Mouse (Mus musculus) retina, adult 2 months (tissue): ENCODE results near the gene Ulk3.
A peak's percentile ranks its signal among the peaks of the same experiment; 100 is the strongest.

ENCODE experiments used
- DNase-seq: peaks from one replicate; pipeline ENCODE4 v3.0.0-alpha.2; 2012; ENCODE audit warnings: low read depth, low spot score

The Ulk3 gene

DNA sequence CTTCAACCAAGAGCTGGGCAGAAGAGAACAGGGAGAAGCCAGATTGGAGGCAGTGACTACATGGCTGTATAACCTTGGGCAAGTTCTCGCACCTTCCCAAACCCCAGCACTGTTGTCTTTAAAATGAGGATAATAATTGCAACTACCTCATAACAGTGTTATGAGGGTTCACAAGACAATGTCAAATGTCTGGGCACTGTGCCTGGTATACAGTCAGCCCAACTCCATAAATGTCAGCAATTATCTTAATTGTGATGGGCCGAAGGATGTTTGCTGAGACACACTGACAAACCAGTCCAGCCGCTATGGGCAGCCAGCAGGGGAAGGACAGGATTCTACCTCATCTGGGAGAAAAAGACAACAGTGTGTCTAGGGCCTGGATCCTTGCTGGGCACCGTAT is 25.5 kb downstream of the Ulk3 start:
- no peak for DNase-seq

GRCm38 (mm10) chr9:57617556-57618169 is 28.4 kb downstream of the Ulk3 start:
- DNase-seq: no peak

DNA sequence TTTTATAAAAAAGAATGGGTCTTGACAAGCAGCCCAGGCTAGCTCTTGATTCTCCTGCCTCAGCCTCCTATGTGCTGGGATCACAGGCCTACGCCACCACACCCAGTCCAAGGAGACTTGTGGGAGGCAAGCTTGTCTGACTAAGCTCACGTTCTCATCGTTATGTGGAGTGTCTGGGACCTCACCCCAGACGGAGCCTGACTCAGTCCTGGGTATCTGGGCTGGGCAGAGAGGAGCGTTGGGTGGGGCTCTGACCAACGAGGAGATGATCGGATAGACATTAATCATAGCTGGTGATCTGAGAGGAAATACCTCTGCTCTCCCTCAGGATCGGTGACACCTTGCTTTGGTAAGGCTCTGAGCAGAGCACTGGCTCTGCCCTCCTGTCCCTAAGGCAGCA is 29.6 kb downstream of the Ulk3 start:
- DNase-seq: no peak

DNA sequence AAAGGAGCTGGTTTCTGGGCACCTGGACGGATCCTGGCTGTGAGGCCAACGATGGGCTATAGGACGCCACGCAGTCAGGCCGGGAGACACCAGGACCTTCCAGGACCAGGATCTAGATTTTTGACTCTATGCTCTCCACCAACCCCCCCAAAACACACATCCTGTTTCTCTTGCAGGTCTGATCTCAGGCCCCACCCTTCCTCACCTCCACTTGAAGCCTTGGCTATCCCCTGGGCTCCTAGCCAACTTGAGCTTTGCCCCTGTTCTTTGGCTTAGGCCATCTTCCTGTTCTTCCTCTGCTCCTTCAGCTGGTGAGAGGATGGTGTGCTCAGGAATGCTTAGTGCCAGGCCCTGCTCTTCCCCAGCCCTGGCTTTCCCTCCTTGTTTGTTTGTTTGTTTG is 31.4 kb downstream of the Ulk3 start, which contains the start of gene Lman1l:
TSS of gene Lman1l (minus strand) at position 101 of the 400 bp plus-strand sequence.
- no peak for DNase-seq

DNA sequence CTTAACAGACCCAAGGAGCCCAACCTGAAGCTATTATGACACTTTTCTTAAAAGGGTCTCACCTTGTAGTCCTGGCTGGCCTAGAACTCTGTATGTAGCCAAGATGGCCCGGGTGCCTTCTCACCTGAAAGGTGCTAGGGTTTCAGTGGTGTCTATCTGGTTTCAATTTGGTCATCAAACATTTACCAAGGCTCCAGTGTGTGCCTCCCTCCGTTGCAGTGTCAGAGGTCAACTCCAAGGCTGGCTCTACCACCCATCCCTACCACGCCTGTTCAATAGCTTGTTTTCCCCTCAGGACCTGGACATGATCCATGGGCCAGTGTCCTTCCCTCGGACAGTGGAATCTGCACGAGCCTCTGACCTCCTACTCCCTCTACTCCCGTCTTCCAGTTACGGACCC is 35.0 kb downstream of the Ulk3 start:
- no peak for DNase-seq

- DNase-seq: no peak
These were observed 36.6 kb downstream of the Ulk3 start for GRCm38 (mm10) chr9:57625674-57626500.

DNA sequence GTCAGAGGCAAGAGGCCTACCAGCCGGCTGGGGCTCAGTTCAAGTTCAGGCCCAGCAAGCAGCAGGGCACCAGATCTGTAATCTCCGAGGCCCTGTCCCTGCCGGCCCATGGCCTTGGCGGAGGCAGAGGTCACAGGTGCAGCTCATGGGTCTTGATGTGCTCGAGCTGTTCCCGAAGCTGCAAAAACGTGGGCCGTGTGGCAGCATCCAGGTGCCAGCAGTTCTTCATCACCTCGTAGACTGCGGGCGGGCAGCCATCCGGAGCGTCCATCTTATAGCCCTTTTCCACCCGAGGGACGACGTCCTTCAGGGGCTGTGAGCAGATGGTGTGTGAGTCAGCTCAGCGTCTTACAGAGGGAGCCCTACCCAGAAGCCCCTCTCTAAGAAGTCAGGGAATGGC is 37.9 kb downstream of the Ulk3 start:
- no peak for DNase-seq

GRCm38 (mm10) chr9:57627892-57628291 is 38.6 kb downstream of the Ulk3 start:
- DNase-seq: no peak

- DNase-seq: no peak
These were observed 39.5 kb downstream of the Ulk3 start for GRCm38 (mm10) chr9:57628717-57629116.

DNA sequence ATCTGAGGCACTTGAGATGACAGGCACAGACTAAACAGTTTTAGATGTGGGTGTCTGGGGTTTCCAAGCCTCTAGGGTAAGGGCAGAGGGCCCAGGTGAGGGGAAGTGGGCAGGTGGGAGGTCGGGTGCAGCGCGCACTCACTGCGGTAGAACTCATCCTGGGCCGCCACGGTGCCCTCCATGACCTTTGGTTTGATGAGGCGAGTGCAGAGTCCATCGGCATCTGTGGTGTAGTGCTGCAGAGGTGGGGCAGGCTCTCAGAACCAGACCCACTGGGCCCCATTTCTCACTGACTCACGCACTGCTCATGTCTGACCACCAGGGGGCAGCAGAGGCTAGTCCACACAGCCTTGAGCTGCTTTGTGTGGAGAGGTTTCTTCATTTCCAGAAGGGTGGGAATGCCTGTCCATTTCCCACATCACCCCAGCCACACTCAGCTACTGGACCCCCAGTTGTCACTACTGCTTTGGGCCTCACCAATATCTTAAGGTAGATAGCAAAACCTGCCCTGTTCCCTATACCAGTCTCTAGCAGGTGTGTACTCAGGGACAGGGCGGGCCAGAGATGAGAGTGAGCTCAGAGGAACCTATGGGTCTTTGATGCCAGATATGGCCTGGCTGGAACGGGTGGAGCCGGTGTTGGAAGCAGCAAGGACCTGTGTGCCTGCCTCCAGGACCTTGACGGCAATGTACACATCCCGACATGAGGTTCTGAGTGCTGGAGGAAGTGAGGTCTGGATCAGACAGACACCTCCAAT is 40.0 kb downstream of the Ulk3 start:
- DNase-seq: peak; percentile 60

DNA sequence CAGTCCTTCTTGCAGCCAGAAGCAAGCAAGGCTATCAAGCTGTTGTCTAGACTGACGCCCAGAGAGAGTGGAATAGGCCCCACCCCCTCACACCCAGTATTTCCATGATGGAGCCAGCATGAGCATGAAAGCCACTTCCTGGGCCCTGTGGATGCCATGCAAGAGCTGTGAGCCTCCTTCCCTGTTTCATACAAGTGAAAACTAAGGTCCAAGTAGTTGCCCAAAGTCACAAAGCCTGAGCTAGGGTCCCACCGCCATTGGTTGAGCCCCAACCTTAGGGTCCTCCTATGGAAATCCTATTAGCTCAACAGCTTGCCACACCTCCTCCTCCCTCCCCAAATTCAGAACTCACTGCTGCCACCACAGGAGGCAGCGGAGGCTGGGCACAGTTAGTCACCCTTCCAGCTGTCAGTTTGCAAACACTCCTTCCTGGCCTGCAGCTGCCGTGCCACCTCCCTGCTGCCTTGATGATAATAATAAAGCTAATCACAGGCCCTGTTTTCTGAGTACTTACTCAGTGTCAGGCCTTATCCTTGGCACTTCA is 44.3 kb downstream of the Ulk3 start:
- DNase-seq: no peak

DNA sequence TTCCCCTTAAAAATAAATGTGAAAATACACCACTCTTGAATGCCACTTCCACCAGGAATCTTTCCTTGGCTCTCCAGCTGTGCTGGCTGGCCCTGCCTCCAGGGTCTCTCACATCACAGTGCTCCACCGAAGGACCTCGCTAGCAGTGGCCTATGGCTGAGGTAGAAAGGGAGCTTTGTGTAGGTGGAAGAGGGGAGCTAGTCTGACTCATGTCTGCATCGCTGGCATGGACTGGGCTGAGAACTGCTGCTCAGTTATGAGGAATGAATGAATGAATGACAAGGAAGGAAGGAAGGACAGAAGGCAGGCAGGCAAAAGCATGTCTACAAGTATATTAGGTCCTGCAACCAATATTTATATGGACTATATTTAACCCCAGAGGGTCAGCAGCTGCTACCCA is 48.0 kb downstream of the Ulk3 start:
- no peak for DNase-seq

DNA sequence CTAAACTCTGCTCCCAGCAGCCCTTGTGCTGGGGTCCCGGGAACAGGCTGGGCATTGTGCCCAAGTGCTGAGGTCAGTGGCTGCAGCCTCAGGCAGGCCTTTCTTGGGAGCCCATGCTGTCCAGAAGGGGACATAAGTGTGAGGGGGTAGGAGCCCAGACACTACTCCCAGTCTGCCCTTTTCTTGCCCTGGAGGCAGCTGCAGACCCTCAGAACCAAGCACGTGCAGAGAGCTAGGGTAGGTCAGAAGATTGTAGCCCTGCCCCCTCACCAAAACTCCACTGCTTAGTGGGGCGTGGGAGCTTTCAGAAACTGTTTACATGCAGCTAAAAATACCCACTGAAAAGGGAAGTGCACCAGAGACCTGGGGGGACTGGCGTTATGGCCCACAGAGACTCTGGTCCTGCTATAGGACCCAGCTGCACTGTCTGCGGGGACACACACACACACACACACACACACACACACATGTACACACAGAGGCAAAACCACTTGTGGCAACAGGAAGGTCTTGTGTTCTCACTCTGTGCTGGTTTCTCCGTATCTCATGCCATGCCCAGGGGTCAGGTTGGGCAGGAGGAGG is 48.6 kb downstream of the Ulk3 start:
- DNase-seq: no peak

DNA sequence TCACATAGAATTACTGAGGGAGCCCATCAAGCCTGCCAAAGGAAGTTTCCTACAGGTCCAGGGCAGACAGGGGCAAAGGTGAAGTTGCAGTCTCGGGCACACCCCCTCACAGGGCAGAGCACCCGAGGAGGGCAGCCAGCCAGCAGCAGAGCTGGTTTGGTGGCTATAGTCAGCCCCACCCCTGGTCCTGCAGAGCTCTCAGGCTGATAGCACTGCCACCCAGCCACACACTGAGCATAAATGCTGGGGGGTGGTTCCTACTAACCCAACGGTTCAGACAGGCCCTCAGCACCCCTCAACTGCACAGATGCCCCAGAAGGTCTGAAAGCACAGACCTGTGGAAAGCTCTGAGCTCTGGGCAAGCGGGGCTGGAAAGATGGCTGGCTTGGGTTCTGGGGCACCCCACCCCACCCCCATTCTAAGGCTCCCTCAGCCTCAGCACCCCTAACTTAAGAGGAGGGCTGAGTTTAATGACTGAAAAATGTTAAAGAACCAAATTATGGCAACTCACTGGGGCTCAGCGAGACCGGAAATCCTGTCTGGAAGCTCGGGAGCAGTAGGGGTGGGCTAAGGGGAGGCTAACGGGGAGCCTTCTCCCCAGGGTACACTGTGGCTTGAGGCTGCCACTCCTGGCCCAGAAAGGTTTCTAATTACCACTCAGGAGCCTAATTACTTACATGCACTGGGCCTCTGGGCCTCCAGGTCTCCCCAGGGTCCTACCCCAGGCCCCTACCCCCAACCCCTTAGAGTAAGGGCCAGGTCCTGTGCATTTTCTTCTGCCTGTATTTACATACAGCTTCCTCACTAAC is 49.6 kb downstream of the Ulk3 start:
- DNase-seq: no peak

DNA sequence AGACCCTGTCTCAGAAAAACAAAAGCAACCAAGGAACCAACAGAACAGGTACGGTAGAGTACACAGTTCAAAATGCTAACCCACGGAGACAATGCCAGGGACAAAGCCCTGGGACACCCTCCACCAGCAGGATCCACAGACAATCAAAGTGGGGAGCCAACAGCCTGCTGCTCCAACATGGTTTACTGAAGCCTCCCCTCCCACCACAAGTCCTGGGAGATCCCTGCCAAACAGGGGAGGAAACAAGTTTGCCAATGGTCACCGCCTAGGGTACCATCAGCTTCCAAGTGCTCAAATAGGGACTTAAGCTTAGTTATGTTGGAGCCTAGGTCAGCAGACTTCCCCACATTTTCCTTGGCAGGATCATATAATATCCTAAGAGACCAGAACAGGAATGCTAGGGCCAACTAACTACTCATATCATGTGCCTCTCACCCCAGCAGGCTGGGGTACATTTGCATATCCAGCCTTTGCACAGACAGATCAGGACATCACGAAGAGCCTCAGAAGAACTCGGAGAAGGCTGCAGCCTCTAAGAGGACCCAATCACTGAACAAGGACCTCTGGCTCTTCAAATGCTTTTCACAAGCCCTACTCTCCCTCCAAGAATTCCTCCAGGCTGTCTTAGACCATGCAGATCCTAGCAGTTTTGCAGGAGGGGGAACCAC is 50.5 kb downstream of the Ulk3 start:
- DNase-seq: no peak

DNA sequence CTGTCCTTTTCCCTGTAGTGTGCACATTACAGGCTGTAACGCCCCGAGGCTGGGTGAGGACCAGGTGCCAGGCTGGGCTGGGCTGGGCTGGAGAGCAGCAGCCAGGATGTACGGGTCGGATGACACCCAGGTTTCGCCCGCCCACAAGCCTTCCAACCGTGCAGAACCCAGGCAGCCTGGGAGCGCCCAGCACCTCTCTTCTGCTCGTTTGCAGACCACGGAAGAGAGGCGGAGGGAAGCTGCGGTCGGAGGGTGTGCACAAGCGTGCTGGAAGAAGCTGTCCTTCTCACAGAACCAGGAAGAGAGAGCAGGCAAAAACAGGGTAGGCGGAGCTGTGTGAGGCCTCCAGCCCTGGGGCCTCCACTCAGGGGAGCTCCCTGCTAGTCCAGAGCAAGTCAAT is 51.1 kb downstream of the Ulk3 start:
- no peak for DNase-seq

DNA sequence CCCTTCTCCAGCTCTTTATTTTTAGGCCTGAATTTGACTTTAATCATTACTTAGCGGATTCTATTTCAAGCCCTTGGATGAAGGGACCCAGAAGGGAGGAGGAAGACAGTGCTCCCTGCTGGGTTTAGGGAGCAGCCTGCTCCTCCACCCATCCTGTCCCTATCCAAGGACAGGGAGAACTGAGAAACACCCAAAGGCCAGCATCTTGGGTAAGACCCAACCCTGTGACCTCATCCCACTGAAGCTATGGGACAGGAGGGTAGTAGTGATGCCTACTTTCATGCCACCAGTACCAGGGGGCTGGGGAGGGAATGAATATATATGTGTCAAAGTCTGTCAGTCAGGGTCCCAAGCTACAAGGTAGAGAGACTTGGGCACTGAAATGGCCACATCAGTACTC is 51.8 kb downstream of the Ulk3 start:
- no peak for DNase-seq

DNA sequence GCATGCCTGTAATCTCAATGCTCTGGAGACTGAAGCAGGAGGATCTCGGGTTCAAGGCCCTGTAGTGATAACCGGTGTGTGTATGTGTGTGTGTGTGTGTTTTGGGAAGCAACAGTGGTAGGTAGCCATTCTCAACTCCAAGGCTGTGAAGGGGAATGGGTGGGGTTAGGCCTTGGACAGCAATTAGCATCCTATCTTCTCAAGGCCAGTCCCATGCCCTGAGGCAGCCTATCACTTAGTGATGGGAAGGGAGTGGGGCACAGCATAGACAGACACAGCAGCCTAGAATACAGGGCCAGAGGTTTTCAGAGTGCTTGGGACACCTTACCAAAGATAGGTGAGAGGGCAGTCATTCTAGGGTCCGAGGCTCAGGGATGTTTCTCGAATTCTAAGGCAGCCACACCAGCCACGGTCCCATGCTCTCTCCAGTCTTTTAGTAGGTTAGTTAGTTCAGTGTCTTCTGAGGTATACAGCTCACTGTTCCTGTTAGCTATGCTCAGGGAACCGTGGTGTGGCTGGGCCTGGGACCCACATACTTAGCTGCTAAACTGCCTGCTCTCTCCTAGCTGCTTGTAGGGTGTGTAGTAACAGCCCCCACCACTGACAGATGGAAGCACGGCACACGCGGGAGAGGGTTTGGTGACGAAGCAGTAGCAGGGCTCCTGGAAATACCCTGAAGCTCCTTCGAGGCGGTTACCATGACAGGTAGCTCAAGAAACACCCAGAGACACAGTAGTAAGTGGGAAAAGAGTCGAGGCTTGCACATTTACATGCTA is 52.7 kb downstream of the Ulk3 start:
- no peak for DNase-seq

GRCm38 (mm10) chr9:57643169-57643855 is 54.1 kb downstream of the Ulk3 start:
- DNase-seq: no peak
